Mouse (Mus musculus) layer of hippocampus, postnatal 14 days (tissue): ENCODE results near the gene Mmp28. TPM values are rescaled to one million over a fixed set of nuclear protein-coding genes. Genes with fewer than 3 reads are reported as not detected.

ENCODE experiments used
- DNase-seq, 2 experiments: peaks; one replicate each; pipeline ENCODE4 v3.0.0; 2021 to 2022; ENCODE audit warnings: low spot score in 2 of 2, mixed read lengths in 1 of 2
- long read RNA-seq, 2 experiments: library from polyadenylated mRNA; stranded (forward); transcript quantifications; one replicate each; pipeline ENCODE4 v2.0.0; 2021
- total RNA-seq, 2 experiments: library from RNA; stranded (reverse); gene quantifications; 2 replicates each; pipeline ENCODE4 v1.2.3; 2021

Gene Mmp28
- 1 to 10 TPM; 3.2 to 3.3 TPM for total RNA-seq
- long read RNA-seq, experiment 1, partial matches to known transcripts = 1 of 1 reads
- long read RNA-seq, experiment 1, other reads (novel, unspliced or antisense) = 0 of 1 reads
- long read RNA-seq, experiment 2 = 0 reads

GRCm38 (mm10) chr11:83462711-83463244 is at the start of gene Mmp28:
Gene Mmp28 (minus strand): TSS chr11:83463071.
- DNase-seq = no peak

DNA sequence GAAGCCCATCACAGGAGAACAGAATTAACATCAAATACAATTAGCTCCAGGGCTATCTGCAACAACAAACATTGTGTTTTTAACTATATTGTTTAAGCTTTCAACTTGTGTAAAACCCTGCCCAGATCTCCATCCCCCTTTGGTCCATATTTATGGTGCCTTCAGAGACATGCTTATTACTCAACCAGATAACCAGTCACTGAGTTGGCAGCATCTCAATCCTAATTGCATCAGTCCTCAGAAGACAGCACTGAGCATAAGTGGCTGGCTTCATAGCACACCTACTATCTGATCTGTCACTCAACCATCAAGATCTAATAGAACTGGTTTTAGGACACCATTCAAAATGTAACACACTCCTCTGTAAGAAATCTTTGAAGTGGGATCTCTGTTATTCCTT is 46.6 kb upstream of the Mmp28 start:
- no peak for DNase-seq

- DNase-seq = no peak
Measured at GRCm38 (mm10) chr11:83504308-83504707, 41.4 kb upstream of the Mmp28 start.

DNA sequence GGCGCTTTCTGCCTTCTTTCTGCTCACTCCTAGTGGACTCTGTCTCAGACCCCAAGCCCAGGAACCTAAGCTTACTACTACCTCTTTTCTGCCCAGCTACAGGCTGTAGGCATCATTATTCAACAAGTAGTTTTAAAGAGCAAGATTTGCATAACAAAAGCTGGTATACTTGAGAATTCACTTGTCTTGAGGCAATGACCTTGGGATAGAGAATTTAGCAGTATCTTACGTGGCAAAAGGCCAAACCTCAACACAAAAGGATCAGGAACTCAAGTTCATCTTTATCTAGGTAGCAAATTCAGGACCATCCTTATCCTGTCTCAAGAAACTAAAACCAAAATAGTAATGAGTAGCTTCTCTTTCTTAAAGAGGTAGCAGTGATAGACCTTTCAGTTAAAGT is 32.7 kb upstream of the Mmp28 start:
- no peak for DNase-seq

- DNase-seq = no peak
Measured at GRCm38 (mm10) chr11:83491488-83491887, 28.6 kb upstream of the Mmp28 start.

DNA sequence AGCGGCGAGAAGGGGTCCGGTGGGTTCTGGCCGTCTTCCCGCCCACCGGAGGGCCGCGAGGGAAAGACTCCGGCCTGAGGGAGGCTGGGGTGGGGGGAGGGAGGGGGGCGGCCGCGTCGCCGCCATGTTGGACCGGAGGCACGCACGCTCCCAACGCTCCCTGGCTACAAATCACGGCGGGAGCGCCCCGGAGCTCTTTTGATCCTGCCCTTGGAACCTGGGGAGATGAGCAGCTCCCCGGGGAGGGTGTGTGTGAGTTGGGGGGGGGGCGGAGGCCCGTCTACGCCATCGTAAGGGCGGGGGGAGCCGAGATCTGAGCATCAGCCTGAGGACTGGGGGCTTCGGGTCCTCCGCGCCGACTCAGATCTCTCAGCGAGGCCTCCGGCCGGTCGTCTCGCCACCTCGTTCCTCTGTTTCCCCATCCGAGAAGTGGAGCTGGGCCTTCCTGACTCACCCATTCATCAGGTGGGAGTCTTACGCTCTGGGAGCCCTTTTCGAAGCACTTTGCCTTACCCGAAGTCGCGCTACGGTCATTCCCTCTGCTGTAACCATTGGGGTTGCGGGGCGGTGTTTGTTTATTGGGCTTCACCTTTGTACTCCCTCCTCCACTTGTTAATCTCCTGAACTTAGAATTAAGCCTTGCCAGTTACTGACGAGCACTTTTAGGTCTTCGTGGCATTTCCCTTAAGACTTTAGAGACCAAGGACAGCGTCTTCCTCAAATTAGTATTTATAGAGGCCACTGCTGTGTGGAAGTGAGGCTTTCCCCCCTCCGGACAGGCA is 10.6 kb upstream of the Mmp28 start:
- no peak for DNase-seq

- DNase-seq = peak; percentile 99
Measured at GRCm38 (mm10) chr11:83472324-83473234, 9.7 kb upstream of the Mmp28 start, which contains the start of gene Taf15. Gene Taf15 (plus strand): TSS chr11:83473086.

- DNase-seq = no peak
Measured at GRCm38 (mm10) chr11:83471766-83472165, 8.9 kb upstream of the Mmp28 start.

- DNase-seq = no peak
Measured at GRCm38 (mm10) chr11:83468765-83469164, 5.9 kb upstream of the Mmp28 start.

DNA sequence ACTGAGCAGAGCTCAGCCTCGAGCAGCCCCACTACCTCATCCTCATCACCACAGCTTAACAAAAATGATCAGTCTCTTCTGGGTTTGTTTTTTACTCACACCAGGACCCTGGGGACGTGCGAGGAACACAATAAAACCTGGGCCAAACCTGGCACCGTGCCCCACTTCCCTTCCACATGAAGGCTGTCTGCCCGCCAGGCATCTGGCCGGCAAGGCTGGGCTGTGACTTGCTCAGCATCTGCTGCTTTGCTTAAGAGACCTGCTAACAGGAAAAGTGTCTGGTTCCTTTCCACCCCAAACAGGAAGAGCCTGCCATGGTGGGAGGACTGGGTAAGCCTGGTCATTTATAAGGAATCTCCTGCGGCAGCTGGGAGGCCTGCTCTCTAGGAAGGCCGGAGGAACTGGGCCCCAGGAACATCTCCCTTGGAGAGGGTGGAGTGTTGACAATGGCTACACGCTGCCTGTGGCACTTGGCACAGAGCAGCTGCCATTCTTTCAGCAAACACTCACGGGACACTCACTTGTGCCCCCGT is 4.3 kb upstream of the Mmp28 start:
- DNase-seq = peak in 1 of 2 experiments; percentile 49

DNA sequence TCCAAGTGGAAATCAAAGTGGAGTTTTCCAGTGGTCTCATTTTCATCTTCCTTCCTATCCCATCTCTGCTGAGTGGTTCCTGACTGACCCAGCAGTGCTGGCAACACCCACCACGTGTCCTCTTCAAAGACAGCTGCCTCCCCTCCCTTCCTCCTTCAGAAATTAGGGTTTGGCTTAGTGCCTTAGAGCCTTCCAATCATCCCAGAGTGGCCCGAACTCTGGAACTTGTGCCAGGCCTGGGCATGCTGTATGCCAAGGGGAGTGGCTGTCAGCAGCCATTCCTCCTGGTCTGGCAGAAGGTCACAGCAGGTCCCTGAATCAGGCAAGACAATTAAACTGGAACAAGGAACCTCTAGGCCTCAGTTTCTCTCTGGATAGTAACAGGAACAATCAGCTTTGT is 3.1 kb upstream of the Mmp28 start:
- DNase-seq = peak in 1 of 2 experiments; percentile 37

DNA sequence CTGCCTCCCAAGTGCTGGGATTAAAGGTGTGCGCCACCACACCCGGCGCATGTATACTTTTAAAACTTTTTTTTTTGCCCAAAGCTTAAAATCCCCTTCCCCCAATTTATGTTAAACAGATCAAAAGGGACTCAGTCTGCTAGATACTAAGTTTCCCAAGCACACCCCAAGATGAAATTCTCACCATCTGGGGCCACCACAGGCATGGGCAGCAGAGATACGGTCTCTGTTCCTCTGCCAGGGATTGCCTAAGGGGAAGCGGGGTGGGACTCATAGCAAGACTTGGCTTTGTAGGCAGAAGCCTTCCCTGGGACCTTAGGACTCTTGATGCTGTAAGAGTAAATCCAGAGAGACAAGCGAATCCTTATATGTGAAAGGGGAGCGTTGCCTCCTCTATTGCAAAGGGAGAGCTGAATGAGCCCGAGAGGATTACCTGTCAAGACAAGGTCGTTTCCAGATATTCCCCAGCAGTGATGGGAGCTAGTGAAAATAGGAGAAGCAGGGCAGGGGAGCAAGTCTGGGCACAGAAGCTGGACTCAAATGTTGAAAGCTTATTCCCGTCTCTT is 1.3 kb downstream of the Mmp28 start:
- DNase-seq = no peak

DNA sequence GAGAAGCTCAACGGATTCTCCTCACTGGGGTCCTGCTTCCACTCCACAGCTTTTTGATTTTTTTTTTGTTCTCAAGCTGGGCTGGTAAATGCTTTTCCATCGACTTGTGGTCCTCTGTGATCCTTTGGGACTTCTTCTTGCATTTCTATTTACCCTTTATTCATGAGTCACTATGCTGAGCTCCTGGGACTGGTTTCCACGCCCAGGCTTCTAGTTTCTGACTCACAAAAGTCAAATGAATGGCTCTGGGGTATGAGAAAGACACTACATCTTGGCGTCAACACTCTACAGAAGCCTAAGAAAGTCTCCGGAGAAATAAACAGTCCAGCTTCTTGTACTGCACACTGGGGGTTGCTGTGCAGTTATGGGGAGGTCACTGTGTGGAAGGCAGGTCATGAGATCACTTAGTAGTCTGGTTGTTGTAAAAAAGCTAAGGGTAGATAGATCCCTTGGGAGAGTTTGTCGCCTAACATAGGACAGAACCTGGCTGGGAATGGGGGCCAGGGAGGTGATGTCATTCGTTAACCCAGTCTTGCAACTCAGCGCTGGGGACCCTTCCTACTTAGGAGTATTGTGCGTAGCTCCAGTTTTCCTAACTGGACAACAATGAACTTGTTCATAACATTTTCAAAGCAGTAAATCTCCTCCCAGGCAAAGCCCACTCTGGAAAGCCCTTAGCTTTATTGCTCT is 4.8 kb downstream of the Mmp28 start:
- DNase-seq = no peak

DNA sequence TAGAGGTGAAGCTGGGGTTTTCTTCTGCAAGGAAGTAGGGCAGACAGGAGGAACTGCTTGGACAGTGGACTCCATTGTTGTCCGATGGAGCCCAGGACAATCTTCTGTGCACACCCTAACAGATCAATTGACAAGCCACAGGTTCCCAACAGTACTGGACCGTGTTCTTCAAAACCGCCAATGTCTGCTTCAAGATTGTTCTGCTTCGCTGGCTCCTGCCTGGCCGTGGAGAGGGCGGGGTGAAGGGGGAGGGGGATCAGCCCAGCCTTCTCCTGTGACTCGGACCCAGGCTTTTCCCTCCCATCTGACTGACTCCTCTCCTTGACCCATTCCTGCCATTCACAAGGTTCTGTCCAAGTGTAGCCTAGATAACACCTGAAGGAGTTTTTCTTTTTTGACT is 5.6 kb downstream of the Mmp28 start:
- no peak for DNase-seq

GRCm38 (mm10) chr11:83455608-83456007 is 7.3 kb downstream of the Mmp28 start:
- DNase-seq = no peak

DNA sequence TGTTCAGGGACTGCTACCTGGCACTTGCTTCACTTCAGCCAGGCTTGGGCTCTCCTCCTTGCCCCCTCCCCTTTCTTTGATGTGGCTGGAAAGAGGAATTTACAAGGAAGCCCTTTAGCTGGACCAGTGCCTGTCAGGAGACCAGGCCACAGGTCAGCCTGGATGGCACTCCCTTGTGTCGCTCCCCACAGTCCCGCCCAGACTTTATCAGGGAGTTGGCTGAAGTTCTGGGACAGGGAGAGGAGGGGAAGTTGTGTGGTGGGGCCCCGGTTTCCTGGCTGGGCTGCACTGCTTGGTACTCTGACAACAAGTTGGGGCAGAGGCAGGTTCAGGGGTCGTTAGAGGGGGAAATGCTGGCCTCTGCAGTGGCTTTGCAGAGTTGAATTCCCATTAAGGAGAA is 8.3 kb downstream of the Mmp28 start:
- no peak for DNase-seq

DNA sequence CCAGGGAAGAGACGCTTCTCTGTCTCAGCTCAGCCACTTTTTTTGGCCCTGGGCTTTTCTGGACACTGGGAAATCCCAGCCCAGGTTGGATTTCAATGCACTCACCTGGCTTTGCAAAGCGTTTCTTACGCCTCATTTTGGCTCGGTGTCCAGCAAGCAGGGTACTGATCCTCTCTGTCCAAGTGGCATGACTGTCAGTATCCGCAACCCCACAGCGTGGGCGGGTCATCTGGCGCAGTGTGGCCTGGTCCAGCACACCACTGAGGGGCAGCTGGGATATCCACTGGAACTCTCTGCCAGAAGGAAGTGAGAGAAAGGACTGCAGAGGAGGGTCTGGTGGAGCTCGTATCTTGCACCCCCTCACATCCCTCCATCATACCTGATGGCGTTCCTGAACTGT is 11.6 kb downstream of the Mmp28 start:
- no peak for DNase-seq

DNA sequence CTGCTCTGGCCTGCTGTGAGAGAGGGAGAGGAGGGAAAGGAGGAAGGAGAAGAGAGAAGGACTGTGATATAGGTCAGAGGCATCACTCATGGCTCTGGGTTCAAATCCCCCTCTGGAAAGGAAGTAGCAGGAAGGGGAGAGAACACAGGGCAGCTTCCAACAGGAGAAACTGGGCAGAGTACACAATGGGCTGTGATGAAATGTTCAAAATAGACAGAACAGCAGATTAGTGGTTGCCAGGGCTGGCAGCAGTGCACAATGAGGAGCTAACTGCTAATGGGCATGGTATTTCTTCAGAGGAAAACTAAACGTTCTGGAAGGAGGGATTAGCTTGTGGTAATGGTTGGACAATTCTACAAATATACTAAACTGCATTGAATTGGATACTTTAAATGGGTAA is 12.3 kb downstream of the Mmp28 start:
- DNase-seq = no peak

- DNase-seq = no peak
Measured at GRCm38 (mm10) chr11:83449298-83449697, 13.6 kb downstream of the Mmp28 start.

DNA sequence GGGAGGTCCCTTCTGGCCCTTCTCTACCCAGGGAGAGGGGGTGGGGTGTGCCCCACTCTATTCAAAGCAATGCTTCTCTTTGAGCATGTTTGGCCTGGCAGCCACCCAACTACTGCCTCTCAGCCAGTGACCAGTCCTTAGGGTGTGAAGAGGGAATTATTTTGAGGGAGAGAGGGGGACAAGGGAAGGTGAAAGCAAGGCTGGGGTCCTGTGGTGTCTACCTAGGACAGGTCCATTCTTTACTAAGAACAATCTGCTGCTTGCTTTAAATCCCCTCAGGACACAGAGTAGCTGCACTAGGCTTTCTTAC is 14.0 kb downstream of the Mmp28 start:
- DNase-seq = no peak
